Mouse (Mus musculus) small intestine, adult 2 months (tissue): ENCODE data around the gene Gm5269. TPM values are rescaled to one million over a fixed set of nuclear protein-coding genes. Genes with fewer than 3 reads are reported as not detected.
A peak's percentile ranks its signal among the peaks of the same experiment; 100 is the strongest.

ENCODE experiments used
- H3K27ac ChIP-seq: fragments of 200-500 bp; 2 replicates; pipeline ENCODE4 v1.5.1; 2012; ENCODE audit warnings: low read depth, low read length, control low read depth, inconsistent platforms; ENCODE audit not compliant: insufficient read depth
- H3K27me3 ChIP-seq: fragments of 200-500 bp; 2 replicates; pipeline ENCODE4 v1.6.1; 2012; ENCODE audit warnings: mild to moderate bottlenecking, moderate library complexity, low read length, inconsistent platforms; ENCODE audit not compliant: control insufficient read depth, insufficient read depth
- H3K36me3 ChIP-seq: fragments of 200-500 bp; 2 replicates; pipeline ENCODE4 v1.6.1; 2012; ENCODE audit warnings: mild to moderate bottlenecking, low read length, control low read depth, inconsistent platforms; ENCODE audit not compliant: control insufficient read depth, insufficient read depth
- H3K4me1 ChIP-seq: fragments of 200-500 bp; 2 replicates; pipeline ENCODE4 v1.6.1; 2012; ENCODE audit warnings: low read length, inconsistent platforms, mixed read lengths; ENCODE audit not compliant: control insufficient read depth, insufficient read depth, insufficient read length
- H3K4me3 ChIP-seq: fragments of 200-500 bp; 2 replicates; pipeline ENCODE4 v1.5.1; 2012; ENCODE audit warnings: low read depth, mild to moderate bottlenecking, control low read depth, inconsistent platforms, low read length, moderate library complexity
- CTCF ChIP-seq: fragments of 200-500 bp; IDR thresholded peaks from 2 replicates; pipeline ENCODE4 v1.5.1; 2012; ENCODE audit warnings: low read depth, mild to moderate bottlenecking, control low read depth, inconsistent platforms, low read length, moderate library complexity, mixed read lengths; ENCODE audit not compliant: insufficient replicate concordance, insufficient read length; ENCODE audit errors: extremely low read depth
- POLR2A ChIP-seq: fragments of 200-500 bp; IDR thresholded peaks from 2 replicates; pipeline ENCODE4 v1.6.1; 2012; ENCODE audit warnings: low read depth, mild to moderate bottlenecking, control low read depth, inconsistent platforms, low read length, moderate library complexity
- WGBS: fragments of 180-500 bp; shearing (Covaris S2); methylation state at CpG from one replicate; pipeline ENCODE4 v1.1.7; 2018; 5-methylcytosine and 5-hydroxymethylcytosine counted together
- polyA plus RNA-seq: library from polyadenylated mRNA; depleted of rRNA; stranded (reverse); fragments of >200 nt; gene quantifications from 2 replicates; pipeline ENCODE4 v1.2.3, GENCODE M21; 2012

The Gm5269 gene
- polyA plus RNA-seq, 1 experiment = not detected

DNA sequence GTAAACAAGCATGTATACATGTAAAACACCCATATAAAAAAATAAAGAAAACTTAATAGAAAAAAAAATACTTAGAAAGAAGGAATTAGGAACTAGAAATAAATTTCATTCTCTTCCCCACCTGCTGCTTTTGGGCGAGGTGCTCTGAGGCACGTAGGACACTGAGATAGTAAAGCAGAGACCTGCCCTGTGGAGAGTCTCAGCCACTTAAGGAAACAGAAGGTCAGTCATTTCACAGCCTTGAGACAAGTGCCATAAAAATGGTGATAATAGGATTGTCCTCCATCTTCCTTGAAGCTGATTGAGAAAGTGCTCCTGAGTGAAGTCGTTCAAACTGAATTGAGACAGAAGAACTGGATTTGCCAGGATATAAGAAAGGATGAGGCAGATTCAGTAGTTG, 12.6 kb downstream of the Gm5269 start:
- no peaks in the 10 kb centered on the region for H3K27me3 ChIP-seq
- no peak overlapping the region for H3K4me3 ChIP-seq
- H3K27ac ChIP-seq = 0 out of 2 replicates have a peak overlapping the region, but pooled peaks have one; percentile 22
- H3K36me3 ChIP-seq = no peaks in the 10 kb centered on the region
- H3K4me1 ChIP-seq = peaks cover 2% of the 10 kb centered on the region; the same call in 1 of the 2 replicates
- 31% methylated on average over 3 of the region's 3 CpGs for WGBS
- TF ChIP-seq POLR2A (no peak), CTCF (no peak)

DNA sequence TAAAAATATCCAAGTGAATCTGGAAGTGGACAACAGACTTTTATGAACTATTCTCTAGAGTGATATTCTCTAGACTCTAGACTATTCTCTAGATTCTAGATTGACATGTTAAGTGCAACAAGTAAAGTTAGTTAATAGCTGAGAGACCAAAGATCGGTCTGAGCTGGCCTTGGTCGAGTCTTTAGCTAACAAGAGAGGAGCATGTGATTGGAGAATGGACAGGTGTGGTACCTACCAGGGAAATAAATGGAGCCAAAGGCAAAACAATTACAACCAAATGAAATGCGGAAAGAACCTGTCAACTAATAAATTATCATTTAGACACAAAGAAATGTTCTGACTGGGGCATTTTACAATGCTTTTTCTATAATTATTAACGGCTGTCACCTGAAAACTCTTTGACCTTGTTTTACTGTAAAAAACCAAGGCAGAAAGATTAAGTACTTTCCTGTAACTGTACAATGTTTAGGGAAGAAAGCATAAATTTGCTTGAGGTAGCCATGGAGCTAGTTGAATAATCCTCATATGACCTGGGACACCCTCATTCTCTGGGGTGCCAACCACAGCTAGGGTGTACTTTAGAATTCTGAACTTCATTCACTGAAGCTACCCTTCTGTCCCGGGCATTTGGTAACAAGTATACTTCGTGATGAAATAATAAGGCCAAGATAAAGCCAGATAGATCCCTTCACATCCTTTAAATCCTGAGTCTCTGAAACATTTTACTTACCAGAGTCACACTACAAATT, 13.4 kb downstream of the Gm5269 start:
- H3K27ac ChIP-seq = peak overlapping the region; percentile 67
- WGBS = 34% methylated on average over 6 of the region's 6 CpGs
- H3K27me3 ChIP-seq = no peaks in the 10 kb centered on the region
- H3K4me1 ChIP-seq = peaks cover 2% of the 10 kb centered on the region; the same call in 1 of the 2 replicates
- no peaks in the 10 kb centered on the region for H3K36me3 ChIP-seq
- no peak for TF ChIP-seq CTCF
- no peak for TF ChIP-seq POLR2A
- H3K4me3 ChIP-seq = no peak overlapping the region

DNA sequence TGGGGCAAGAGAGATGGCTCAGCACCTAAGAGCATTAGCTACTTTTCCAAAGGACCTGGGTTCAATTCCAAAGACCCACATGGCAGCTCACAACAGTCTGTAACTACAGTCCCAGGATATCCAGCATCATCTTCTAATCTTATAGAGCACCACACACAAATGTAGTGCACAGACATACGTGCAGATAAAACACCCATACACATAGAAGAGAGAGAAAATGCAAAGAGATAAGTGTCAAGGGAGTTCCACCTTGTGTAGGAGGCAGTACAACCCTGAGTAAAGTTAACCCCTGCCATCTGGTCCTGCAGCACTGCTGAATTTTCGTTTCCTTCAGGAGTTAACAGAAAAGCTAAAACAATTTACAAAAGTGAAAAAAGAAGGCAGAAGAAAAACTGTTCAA, 14.4 kb downstream of the Gm5269 start:
- H3K4me1 ChIP-seq = peaks cover 2% of the 10 kb centered on the region; the same call in 1 of the 2 replicates
- WGBS = 64% methylated on average over 2 of the region's 2 CpGs
- TF ChIP-seq POLR2A (no peak), CTCF (no peak)
- no peaks in the 10 kb centered on the region for H3K36me3 ChIP-seq
- H3K27me3 ChIP-seq = no peaks in the 10 kb centered on the region
- H3K27ac ChIP-seq = 0 out of 2 replicates have a peak overlapping the region, but pooled peaks have one; percentile 35
- H3K4me3 ChIP-seq = no peak overlapping the region

DNA sequence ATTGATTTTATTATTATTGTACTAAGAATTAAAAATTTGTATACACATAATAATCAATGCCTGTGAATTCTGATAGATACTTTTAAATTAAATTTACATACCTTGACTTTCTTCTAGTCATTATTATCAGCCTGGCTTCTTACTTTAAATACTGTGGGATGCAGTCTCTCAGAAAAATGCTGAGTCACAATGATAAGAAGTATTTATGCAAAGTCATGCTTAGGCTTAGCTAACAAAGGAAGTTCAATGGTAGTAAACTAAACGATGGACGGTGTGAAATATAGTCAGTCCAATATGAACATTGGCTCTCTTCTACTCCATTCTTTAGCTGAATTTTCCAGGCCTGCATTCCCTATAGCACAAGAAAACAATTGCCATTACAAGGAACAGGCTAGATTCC, 16.8 kb downstream of the Gm5269 start:
- Histone ChIP-seq H3K27ac (no peak overlapping the region), H3K27me3 (no peaks in the 10 kb centered on the region), H3K4me3 (no peak overlapping the region), H3K4me1 (peaks cover 4% of the 10 kb centered on the region; the same call in 1 of the 2 replicates), H3K36me3 (no peaks in the 10 kb centered on the region)
- WGBS = 43% methylated on average over 2 of the region's 2 CpGs
- TF ChIP-seq POLR2A = no peak
- no peak for TF ChIP-seq CTCF

DNA sequence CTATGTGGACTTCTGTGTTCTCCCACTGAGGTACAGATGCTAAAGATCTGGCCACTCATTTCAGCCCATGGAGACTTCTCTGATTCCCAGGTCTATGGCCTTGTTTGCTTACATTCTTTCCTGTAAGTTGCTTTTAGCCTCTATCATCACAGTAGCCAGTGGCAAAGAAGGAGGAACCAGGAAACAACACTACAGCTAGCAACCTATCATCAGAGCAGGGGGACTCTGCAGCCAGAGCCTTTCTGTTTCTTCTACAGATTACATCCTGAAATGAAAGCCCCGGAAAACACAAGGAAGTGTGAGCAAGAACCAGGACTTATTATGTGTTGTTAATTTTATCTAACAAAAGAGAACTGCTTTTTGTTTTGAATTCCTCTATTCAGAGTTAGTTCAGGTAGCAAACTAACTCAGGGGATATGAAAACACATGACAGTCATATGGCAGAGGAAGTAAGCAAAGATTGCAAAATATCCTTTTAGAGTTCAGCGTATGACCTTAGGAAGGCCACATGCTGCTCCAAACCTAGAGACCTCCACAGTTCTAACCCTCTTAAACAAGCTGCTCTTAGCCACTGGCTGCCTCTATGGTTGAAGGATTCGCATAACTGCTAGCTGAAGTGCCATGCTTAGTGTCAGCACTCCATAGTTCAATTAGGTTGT, 21.5 kb downstream of the Gm5269 start:
- Histone ChIP-seq H3K4me1 (peaks cover 2% of the 10 kb centered on the region; the same call in 1 of the 2 replicates), H3K27ac (peak overlapping the region; percentile 73), H3K4me3 (no peak overlapping the region), H3K27me3 (no peaks in the 10 kb centered on the region), H3K36me3 (no peaks in the 10 kb centered on the region)
- WGBS = 50% methylated on average over 3 of the region's 3 CpGs
- no peak for TF ChIP-seq CTCF
- no peak for TF ChIP-seq POLR2A

DNA sequence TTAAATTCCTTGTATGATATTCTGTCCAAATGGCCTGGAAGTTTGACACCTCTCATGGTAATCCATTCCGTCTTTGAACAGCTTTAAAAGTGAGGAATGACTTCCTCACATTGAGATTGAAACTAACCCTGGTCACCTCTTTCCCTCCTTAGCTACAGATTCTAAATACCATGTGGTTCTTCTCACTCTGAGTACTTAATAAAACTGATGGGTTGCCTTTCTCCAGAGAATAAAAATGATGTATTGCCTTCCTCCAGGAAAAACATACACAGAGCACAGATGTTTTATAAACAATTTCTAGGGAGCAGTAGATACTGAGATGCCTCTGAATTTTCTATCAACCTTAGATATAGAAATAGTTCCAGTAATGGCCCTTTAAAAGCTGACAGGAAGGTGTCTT, 22.0 kb downstream of the Gm5269 start:
- H3K36me3 ChIP-seq = no peaks in the 10 kb centered on the region
- TF ChIP-seq POLR2A = no peak
- TF ChIP-seq CTCF = no peak
- peaks cover 2% of the 10 kb centered on the region; the same call in 1 of the 2 replicates for H3K4me1 ChIP-seq
- 86% methylated on average over 1 of the region's 1 CpGs for WGBS
- no peak overlapping the region for H3K4me3 ChIP-seq
- no peak overlapping the region for H3K27ac ChIP-seq
- no peaks in the 10 kb centered on the region for H3K27me3 ChIP-seq
